Mouse (Mus musculus): Measurements from ENCODE around the gene Ahcy.
"Not testable (repeated sequence)": the region's sequence is repeated elsewhere in the genome, so short reads cannot be mapped to it uniquely, and the experiment has no call there.

Gene Ahcy

DNA sequence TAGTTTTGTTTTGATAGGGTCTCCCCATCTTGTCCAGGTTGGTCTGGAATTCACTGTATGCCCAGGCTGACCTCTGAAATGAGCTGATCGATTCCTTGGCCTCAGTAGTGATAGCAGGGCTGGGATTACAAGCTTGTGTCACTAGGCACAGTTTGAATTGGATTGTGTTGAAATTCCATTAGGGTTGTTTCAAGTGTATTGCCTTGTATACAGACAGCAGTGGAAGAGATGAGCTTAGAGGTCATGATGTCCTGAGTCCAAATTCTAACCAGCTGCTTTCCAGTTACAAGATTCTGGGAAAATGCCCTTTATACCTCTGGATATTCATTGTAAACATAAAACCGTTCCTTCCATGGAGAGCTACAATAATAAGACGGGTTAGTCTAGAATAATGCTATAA lies 950 bp downstream of the Ahcy start:
- no peak for DNase-seq

- no peak for DNase-seq
Measured at GRCm38 (mm10) chr2:155072353-155073145, 1.7 kb downstream of the Ahcy start.

DNA sequence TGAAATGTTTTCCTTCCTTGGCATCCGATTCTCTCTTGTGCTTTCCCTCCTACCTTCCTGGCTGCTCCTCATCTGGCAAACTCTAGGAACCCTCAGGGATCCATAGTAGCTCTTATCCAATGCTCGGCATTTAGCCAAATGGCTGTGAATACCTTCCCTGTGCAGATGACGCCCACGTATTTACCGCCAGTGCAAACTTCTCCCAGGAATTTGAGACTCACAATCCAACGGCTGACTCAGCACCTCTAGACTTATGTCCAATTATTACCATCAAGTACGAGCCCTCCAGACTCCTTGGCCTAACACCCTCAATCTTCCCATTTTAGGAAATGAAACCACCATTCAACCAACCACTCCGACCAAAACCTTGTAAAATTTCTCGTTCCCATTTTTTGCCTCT lies 3.3 kb downstream of the Ahcy start:
- no peak for DNase-seq

DNA sequence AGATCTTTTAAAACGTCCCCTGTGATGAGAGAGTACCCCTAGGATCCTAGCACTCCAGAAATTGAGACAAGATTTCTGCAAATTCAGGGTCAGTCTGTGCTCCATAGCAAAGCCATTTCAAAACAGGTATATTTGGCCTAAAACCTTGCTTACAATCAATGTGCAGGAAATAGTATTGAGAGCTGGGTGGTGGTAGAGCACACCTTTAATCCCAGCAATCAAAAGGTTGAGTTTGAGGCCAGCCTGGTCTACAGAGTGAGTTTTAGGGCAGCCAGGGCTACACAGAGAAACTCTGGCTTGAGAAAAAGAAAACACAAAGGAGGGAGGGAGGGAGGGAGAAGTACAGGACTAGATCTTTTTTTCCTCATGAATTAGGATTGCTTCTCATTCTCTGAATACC lies 16.9 kb downstream of the Ahcy start:
- DNase-seq: no peak

DNA sequence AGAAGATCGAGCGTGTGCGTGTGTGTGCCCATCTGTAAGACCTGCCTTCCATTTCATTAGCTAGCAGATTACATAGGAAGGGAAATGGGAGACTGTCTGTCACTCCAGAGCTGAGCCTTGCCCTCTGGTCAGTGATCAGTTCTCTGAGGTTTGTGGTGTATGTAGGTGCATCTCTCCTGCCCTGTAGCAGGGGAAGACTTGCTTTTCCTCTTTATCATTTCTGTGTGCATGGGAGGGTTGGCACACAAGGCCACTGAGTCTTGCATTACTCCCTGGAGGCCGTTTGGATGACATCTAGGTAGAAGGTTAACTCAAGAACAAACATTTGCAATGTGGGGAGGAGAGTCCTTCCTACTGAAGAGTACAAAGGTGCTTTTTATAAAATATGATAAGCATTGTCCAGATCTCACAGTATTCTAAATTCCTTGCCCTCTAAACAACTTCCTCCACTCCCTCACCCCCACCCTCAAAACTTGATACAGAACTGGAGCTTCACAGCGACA lies 18.2 kb downstream of the Ahcy start:
- no peak for DNase-seq

DNA sequence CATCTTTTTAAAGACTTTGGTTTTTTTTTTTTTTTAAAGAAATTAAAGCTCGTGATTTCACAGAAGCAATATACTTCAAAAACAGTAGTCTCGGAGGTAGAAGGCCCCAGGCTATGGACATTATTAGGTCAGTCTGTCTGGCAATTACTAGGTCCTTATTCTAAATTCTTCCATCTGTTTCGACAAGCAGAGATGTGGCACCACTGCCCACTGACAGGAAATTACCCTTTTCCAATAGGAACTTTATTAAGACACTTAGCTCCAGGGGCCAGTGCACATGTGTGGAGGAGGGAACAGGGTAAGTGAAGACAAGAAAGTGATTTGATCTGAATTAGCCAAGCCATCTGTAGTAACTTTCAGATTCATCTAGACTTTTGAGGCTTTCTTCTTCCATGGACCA lies 19.6 kb downstream of the Ahcy start:
- no peak for DNase-seq

DNA sequence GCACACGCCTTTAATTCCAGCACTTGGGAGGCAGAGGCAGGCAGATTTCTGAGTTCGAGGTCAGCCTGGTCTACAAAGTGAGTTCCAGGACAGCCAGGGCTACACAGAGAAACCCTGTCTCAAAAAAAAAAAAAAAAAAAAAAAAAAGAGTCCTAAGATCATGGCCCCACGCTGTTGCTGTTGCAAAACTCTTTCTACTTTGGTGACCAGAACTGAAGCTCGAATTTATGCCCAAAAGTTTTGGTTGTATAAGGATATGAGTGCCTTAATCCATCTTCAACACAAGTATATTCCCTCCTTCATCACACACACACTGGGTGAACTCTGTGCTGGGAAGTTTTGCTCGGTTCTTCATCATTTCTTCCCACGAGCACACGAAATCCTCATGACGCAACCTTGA lies 20.8 kb downstream of the Ahcy start:
- not testable (repeated sequence) for DNase-seq

- DNase-seq: no peak
Measured at GRCm38 (mm10) chr2:155052681-155053080, 21.6 kb downstream of the Ahcy start.

DNA sequence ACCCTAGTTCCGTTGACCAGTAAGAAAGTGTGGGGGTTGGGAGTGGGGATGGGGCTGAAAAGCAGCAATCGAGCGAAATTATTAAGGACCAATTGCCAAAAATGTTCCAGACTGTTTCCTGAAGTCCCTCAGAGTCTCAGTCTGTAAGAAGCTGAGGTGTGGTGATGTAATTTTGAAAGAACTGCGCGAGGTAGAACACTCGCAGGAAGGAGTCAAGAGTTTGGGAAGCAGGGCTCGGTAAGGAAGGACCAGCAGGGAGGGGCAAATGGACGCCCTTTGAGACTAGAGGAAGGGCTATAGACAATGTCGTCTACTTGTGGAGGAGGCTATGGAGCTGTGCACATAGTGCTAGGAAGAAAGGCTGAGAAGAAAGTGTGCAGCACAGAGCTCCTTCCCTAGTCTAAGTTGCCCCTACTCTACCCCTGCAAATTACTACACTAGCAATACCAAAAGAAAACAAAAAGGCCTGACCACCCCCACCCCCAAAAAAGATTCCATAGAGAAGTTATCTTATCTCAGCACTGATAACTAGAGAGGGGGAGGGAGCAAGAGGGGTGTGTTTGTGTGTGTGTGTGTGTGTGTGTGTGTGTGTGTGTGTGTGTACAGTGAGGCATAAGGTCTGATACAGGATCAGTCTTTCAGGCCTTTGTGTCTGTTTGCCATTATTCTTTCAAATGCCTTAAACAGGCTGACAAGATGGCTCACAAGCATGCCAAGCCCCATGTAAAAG lies 22.5 kb downstream of the Ahcy start:
- no peak for DNase-seq

- DNase-seq: peak; percentile 95
Measured at GRCm38 (mm10) chr2:155050504-155051236, 23.6 kb downstream of the Ahcy start.

- no peak for DNase-seq
Measured at GRCm38 (mm10) chr2:155050108-155050503, 24.2 kb downstream of the Ahcy start.

GRCm38 (mm10) chr2:155047452-155048178 lies 26.7 kb downstream of the Ahcy start:
- no peak for DNase-seq

DNA sequence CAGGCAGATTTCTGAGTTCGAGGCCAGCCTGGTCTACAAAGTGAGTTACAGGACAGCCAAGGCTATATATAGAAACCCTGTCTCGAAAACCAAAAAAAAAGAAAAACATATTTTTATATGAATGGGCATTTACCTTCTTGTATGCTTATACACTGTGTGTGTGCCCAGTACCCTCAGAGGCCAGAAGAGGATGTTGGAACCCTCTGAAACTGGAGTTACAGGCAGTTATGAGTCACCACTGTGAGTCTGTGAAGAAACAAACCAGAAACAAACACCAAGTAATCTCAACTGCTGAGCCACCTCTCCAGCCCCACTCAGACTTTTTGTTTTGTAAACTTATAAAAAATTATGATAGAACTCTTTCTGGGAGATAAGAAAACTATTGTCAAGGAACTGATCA lies 27.5 kb downstream of the Ahcy start:
- no peak for DNase-seq

DNA sequence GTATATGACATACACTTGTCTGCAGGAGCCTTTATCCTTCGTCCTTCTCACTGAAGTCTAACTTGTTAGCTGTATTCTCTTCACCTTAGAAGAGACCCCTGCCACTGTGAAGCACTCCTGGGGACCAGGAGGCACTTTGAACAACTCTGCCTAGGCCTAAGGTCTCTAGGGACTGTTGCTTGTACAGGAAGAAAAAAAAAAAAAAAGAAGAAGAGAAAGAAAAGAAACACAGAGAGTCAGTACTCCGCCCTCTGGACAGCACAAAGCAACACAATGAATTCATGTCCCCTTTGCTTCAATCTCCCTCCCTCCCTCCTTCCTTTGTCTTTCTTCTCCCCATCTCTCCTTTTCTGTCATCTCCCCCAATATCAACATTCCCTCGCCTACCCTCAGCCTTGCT lies 29.2 kb downstream of the Ahcy start:
- DNase-seq: no peak

GRCm38 (mm10) chr2:155044542-155044941 lies 29.8 kb downstream of the Ahcy start:
- DNase-seq: no peak

- DNase-seq: no peak
Measured at GRCm38 (mm10) chr2:155039956-155040355, 34.3 kb downstream of the Ahcy start.

DNA sequence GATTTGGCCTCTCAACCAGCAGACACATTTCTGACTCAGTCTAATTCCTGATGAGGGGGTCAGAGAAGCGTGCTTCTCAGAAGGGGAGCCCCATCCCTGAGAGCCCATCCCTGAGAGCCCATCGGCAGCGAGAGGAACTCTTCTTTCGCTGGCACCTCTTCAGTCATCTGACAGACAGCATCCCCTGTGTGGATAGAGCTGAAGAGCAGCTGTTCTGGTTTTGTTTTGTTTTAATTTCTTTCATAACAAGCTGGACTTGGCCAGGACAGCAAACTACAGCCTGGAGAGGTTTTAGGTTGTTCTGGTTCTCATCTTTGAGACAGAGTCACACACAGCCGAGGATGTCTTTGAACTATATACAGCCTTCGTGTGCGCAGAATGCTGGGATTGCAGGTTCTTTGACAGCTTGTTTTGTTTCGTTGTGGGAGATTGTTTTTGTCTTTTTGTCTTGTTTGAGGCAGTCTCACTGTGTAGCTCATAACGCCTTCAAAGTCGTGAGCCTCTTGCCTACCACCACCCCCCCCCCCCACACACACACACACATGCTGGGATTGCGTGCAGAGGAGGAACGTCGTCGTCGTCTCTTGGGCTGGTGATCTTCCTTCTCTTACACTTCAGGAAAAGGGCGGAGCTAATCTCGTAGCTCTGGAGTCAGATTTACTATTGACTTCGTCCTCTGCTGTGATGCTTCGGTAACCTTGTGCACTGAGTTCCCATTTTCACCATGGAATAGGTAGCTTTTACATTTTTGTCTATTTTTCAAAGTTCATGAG lies 41.2 kb downstream of the Ahcy start:
- no peak for DNase-seq

DNA sequence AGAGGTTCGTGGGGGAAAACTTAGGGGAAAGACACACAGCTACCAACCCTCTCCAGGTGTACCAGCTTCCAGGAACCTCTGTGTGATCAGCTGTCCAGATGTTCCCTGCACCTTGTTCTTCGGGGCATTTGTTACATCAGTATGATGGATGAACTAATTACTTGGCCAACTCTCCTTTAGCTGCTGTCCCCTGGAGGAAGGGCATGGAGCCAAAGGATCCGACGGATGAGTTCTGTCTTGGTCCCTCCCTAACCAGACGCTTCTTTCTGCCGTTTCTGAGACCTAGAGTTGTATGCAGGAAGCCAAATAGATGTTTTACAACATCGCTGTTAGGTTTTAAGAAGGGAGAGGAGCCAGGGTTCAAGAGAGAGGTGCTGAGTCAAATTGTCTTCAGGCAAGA lies 43.5 kb downstream of the Ahcy start:
- DNase-seq: no peak

DNA sequence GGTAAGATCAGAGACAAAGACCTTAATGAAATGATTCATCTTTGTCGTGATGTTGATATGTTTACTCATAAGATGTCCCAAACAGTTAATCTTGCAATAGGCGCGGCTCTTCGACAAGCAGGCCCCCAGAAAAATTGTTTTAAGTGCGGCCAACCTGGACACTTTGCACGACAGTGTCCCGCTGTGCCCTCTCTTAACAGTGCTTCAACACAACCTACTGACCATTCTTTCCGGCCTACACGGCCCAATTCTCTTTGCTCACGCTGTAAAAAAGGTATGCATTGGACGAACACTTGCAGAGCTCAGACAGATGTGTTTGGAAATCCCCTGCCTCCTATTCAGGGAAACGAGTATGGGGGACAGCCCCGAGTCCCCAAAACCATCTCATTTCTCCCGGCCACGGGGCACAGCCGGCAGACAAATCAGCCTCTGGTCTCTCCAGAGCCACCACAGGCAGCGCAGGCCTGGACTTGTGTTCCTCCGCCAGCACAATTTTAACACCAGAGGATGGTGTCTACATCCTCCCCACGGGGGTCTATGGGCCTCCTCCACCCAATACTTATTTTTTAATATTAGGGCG lies 54.0 kb downstream of the Ahcy start:
- not testable (repeated sequence) for DNase-seq

DNA sequence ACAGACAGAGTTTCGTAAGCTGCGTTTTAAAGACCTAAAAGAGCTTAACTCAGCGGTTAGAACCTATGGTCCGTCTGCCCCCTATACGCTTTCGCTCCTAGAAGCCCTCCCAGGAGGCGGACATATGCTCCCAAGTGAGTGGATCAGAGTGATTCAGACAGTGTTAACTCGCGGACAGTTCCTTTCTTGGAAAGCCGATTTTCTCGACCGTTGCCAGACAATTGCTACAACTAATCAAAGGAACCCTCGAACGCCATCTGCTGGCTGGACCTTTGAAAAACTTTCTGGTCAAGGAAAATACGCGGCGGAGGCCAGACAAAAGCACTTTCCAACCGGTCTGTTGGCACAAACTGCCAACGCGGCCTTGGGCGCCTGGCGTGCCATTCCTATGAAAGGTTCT lies 54.6 kb downstream of the Ahcy start:
- DNase-seq: peak; percentile 80

GRCm38 (mm10) chr2:155018762-155019641 lies 55.3 kb downstream of the Ahcy start:
- peak; percentile 12 for DNase-seq
